Mouse (Mus musculus) cerebellum, adult 11 months (tissue): Measurements from ENCODE around the gene Krtcap2.
A peak's percentile ranks its signal among the peaks of the same experiment; 100 is the strongest.

Source experiments
- DNase-seq: peaks from one replicate; pipeline ENCODE4 v3.0.0; 2022

The Krtcap2 gene

DNA sequence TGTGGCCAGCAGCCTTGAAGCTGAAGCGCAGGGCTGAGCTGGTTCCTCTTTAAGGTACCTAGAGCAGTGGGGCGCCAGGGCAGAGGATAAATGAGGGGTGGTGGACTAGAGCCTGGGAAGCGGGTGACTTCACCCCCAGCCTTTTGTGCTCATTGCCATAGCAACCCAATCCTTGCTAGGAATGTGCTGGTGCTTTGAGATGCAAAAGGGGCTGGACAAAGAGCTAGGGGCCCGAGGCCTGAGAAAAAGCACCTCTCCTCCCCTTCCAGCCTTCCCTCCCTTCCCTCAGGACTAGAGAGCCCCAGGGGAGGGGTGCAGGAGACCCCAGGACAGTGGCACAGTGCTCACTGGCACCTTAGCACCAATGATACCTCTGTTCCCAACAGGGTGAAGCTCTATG, 19.8 kb upstream of the Krtcap2 start:
- DNase-seq = no peak

DNA sequence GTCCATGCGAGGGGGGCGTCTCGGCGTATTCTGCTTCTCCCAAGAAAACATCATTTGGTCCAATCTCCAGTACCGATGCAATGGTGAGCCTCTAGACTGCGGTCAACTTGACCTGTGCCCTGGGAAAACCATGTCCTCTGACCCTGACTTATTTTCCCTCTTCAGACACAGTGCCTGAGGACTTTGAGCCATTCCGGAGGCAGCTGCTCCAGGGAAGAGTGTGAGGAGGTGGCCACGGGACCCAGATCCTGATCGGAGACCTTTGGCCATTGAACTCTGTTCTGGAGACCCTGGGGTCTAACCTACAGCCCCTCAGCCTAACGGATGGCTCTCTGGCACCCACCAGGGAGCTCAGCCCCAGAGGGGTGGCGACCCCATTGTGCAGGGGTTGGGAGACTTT, 19.4 kb upstream of the Krtcap2 start:
- no peak for DNase-seq

DNA sequence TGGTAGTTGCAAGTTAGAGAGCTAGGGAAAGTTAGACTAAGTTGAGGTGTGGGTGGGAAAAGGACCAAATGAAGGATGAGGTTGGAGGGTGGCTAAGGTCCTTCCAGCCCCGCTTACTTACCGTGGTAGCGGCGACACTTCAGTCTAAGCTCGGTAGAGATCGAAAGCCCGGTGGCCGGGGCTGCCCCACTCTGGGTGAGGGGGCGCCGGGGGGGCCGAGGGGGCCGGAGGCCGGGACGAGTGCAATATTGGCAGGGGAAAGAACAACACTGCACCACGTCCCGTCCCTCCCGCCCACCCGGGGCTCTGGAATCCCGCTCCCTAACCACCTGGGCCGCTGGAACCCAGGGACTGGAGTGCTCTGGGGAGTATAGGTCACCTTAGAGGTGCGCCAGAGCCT, 18.9 kb upstream of the Krtcap2 start, which contains the start of gene Mtx1:
Gene Mtx1, minus strand, starts transcription at position 189 of the 400 bp plus-strand sequence.
- DNase-seq = no peak

DNA sequence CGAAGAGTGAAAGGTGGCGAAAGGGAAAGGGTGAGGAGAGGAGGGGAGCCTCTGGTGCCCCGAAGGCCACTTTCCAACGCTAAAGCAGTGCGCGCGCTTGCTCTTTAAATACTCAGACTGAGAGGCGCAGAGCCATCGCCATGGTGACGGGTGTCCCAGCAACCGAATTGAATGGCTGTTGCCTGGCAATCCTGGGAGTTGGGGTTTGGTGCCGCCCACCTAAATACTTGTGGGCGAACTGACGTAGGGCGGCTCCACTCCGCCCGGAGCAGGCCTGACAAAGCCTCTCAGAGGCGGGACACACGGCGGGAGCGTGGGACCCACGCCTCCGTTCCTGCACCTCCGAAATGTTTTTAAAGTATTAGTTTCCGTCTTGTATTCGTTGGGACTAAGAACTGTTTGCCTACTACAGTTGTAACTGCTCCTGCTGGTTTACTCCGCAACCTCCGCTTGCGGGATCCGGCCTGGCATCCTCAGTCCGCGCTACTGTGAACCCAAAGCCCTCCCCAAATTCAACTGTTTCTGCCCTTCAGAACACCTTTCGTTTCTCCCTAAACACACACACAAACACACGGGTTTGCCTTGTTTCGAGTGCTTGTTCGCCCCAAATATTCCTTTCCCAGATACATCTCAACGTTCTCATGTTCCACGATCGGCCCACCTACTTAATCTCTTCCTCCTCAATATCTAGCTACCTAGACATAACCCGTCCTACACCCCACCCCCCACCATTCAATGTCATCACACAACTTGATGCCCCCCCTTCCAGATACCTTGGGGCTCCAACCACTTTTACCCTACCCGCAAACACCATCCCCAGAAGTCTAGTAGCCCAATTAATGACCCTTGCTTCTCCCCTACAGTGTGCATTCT, 18.2 kb upstream of the Krtcap2 start:
- DNase-seq = no peak

DNA sequence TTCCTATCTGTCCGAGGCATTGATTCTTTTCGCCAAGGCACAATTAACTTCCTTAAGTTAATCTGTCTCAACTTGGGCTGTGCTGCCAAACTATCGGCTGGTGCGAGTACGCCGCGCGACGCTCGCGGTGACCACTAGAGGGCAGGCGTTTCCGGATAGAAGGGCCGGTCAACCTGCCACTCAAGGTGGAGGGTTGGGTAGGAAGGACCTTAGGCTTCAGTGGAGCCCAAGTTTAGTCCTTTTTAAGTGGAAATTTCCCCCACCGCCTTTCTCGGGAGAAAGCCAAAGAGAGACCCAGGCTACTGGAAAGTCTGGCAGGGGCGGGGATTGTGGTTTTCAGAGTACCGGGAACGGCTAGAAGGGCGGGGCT, 17.6 kb upstream of the Krtcap2 start:
- peak; percentile 81 for DNase-seq

DNA sequence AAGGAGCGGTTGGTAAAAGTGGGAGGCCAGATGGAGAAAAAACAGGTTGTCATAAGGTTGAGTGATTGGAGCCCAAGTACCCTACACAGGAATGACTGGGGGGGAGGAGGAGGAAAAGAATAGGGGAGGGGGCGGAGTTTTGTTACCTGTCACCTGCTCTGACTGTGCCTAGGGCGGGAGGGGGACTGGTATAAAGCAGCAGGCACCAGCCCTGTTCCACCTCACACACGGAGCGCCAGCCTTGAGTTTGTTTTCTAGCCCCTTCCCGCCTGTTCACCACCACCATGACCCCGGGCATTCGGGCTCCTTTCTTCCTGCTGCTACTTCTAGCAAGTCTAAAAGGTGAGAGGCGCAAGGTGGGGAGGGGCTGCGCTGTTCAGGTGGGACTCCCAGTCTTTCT, 16.9 kb upstream of the Krtcap2 start, which contains the start of gene Muc1:
Gene Muc1, plus strand, starts transcription at position 222 of the 400 bp plus-strand sequence.
- no peak for DNase-seq

DNA sequence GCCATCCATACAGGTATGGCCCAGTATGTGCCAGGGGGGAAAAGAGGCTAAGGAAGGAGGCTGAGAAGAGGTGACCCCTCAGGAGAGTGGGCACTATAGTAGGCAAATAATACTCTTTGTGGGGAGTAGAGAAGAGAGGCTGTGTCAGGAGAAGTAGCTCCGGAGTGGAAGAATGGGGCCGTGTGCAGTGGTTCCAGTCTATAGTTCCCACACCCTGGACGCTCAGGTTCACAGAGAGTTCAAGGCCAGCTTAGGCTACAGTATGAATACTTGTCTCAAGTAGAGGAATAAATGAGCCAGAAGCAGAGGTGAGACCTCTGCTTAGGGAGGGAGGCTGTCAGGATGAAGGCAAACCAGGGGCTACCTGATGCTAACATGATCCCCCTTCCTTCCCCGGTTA, 16.5 kb upstream of the Krtcap2 start:
- DNase-seq = no peak

DNA sequence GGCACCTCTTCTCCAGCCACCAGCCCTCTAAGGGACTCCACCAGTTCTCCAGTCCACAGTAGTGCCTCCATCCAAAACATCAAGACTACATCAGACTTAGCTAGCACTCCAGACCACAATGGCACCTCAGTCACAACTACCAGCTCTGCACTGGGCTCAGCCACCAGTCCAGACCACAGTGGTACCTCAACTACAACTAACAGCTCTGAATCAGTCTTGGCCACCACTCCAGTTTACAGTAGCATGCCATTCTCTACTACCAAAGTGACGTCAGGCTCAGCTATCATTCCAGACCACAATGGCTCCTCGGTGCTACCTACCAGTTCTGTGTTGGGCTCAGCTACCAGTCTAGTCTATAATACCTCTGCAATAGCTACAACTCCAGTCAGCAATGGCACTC, 15.2 kb upstream of the Krtcap2 start:
- no peak for DNase-seq

DNA sequence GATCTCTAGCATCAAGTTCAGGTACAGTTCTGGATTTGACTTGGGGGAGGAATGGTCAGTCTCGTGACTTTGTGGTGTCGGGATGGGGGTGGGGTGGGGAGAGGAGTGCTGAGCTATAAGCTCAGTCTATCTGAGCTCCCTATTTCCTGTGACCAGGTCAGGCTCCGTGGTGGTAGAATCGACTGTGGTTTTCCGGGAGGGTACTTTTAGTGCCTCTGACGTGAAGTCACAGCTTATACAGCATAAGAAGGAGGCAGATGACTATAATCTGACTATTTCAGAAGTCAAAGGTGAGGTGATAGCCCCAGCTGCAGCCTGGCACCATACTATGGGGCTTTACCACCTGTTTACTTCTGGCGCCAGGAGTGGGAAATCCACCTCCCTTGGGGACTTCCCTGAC, 14.4 kb upstream of the Krtcap2 start:
- DNase-seq = no peak

DNA sequence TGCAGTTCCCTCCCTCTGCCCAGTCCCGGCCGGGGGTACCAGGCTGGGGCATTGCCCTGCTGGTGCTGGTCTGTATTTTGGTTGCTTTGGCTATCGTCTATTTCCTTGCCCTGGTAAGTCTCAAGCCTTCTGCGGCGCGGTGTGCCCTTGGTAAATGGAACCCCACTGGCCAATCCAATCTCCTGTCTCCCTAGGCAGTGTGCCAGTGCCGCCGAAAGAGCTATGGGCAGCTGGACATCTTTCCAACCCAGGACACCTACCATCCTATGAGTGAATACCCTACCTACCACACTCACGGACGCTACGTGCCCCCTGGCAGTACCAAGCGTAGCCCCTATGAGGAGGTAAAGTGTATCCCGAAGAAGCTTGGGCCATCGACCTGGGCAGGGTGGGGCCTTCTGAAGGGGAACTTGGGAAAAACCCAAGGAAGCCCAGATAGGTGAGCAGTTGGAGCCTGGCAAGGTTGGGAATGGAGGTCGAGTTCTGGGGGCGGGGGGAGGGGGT, 13.9 kb upstream of the Krtcap2 start:
- DNase-seq = no peak

DNA sequence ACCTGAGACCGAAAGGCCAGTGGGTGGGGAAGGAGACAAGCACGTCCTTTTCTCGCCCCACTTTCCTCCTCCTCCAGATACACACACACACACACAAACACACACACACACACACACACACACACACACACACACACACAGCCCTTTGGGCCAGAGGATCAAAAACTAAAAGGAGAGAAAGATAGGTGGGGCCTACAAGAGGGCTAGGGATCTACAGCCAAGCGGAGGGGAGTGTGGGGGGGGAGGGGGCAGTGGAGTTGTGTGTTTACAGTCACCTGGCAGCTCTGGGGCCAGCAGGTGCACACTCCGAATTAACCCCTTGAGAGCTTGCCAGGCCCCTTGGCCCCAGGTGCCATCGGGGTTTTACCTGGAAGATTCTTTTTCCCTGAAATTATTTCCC, 13.2 kb upstream of the Krtcap2 start:
- no peak for DNase-seq

DNA sequence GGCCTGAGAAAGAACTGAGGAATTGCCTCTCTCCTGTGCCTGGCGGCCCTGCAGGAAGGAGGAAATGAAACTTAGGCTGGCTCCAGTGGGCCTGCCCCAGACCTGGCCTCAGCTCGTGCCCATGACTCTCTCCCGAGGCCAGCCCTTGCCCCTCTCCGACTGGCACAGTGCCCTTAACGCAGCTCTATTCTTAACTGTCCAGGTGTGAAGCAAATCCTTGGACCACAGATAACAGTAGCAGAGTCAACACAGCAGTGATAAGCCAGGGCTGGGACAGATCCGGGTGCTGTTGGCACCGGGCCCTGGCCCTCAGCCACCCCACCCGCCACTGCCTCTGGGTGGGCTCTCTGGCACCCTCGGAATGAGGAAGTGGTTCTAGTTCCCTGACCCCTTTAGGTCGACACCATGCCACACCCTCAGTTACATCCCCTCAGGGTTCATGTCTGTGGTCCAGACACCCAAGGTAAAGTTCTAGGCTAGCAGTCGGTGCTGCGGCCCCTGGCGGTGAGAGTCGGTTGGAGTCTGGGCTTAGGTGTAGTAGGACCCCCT, 12.1 kb upstream of the Krtcap2 start:
- no peak for DNase-seq

DNA sequence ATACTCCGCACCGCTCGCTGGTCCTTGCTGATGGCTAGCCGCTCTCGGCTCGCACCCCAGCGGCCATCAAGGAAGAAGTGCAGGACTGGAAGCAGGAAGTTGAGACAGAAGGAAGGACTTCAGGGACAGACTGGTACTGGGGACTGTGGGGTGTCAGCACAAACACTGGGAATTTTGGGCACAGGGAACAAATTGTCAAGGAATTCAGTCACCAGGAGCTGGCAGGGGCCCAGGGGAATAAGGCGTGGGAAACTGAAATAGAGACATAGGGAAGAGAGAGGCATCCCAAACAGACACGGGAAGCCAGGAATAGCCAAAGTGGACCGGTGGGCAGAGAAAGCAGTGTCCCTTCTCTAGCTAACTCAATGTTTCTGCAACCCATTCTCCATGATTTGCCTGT, 9.2 kb upstream of the Krtcap2 start:
- no peak for DNase-seq

DNA sequence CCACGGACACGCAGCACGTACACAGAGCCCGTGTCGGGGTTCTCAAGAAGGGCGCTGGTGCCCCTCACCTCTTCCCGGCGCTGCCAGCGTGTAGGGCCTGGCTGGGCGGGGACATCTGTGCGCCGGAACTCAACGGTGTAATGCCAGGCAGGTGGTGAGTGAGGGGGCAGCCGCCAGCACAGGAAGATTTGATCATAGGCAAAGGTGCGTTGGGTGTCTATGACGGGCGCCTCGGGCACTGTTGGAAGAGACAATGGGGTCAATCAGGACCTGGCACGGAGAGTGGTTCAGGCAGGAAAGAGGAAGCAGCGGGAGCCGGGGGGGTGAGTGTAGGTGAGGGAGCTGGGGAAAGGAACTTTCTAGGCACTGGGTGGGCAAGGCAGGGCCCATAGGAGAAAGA, 8.1 kb upstream of the Krtcap2 start:
- no peak for DNase-seq

DNA sequence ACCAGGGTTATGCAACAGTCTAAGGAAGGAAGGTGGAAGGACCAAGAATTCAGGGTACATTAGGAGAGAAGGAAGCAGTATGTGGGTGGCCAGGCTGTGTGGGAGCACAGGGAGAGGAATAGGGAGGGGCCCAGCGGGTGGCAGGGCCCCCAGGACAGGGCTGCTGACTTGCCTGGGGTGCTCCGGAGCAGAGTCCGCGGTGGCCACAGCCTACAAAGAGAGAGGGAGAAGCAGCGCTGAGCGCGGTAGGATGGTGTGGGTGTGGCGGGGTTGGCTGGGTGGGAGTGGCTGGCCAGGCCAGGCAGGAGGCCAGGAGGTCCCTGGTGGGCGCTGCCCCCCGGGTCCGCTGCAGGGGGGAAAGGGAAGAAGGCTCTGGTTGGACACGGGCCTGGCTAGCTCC, 7.3 kb upstream of the Krtcap2 start:
- no peak for DNase-seq

DNA sequence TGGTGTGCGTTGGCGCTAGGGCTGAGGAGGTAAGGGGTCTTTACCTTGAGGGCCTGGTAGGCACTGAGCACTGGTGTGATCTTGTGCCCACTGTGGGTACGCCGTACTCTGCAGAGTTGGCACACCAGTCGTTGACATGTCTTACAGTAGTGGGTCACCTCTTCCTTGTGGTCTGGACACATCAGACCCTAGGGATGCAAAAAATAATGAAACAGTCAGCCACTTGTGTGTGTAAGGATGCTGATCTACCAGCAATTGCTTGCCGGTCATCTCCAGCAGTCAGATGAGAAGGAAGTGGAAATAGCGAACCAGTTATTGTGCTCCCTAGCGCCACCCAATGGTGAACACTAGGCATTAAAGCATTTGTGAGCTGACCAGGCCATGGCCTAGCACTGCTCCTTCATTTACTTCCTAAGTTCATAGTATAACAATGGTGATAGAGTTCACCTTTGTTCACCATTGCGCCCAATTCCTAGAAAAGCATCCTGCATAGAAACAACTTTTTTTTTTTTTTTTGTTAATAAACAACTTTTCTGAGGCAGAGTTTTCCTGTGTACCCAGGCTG, 3.4 kb upstream of the Krtcap2 start:
- peak; percentile 68 for DNase-seq

DNA sequence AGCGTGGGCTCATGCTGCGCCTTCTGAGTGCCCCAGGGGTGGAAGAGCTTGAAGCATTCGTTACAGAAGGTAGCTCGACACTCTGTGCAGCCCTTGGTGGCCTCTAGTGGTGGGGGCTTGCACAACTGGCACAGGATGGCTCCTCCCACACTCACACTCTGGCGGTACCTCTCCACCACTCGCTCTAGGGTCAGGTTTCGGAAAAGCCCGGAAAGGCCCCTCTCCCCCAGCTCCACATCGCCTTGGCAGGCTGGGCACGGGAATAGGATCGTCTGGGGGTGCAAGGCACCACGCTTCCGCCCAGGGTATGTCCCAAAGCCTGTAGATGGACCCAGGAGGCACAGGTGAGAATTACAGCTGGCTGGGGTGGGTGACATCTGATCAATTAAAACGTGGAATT, 2.2 kb upstream of the Krtcap2 start:
- no peak for DNase-seq

DNA sequence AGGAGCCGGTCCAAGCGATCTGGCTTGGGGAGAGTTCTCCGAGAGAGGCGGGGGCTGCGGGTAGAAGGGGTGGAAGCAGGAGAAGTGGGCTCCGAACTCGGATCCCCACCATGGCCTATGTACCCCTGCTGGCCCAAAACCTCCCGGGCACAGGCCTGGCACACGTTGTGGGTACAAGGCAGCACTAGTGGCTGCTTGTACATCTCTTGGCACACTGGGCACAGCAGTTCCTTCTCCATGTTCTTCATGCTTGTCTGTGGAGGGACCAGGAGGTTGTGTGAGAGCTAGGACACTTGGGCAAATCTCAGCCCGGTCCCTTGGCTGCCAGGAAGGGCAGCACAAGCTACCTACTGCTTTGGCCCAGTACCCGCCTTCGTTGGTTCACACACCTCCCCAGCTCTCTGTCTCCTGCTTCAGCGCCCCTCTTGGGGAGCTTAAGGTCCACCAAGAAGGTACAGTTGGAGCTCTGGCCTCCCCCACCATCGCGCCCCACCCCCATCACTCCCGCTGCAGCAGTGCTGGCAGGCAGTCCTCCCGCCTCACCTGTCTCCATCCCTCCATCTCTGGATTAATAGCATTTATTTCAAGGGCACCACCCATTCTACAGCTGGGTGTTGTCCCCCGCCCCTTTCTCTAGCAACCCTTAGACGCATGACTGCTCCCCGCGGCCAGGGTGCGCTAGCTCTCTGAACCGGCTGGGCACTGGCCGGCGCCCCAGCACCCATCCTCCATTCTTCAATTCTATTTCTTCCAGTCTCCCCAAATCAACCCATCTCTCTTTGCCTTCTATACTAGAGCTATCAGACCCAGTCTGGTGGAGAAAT, 1.4 kb upstream of the Krtcap2 start:
- DNase-seq = peak; percentile 54

DNA sequence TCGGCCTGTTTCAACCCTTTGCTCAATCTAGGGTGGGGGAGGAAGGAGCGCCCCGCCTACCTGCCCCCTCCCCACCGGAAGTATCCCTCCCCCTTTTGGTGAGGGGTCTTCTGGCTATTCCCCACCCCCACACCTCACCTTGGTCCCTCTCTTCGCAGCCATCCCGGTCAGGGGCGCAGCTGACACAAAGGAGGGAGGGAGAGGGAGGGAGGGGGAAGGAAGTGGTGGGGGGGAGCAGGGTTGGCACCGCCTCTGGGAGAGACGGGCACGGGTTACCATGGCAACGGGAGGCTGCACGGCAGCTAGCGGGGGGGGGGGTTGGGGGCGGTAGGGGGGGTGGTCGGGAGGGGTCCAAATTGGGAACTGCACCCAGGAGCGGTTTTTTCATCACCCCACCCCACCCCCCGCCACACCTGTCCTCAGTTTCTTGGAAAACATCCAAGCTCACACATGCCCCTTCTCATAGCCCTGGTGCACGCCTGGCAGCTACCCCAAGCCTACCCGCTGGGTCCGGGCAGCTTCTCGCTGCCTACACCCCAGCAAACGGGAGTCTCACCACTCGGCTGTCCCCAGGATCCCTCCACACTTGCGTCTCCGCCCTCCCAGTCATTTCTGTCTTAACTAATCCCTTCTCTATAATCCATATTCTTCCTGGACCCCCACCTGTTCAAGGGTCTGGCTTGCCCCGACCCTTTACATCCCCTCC, 631 bp upstream of the Krtcap2 start:
- DNase-seq = peak; percentile 80

DNA sequence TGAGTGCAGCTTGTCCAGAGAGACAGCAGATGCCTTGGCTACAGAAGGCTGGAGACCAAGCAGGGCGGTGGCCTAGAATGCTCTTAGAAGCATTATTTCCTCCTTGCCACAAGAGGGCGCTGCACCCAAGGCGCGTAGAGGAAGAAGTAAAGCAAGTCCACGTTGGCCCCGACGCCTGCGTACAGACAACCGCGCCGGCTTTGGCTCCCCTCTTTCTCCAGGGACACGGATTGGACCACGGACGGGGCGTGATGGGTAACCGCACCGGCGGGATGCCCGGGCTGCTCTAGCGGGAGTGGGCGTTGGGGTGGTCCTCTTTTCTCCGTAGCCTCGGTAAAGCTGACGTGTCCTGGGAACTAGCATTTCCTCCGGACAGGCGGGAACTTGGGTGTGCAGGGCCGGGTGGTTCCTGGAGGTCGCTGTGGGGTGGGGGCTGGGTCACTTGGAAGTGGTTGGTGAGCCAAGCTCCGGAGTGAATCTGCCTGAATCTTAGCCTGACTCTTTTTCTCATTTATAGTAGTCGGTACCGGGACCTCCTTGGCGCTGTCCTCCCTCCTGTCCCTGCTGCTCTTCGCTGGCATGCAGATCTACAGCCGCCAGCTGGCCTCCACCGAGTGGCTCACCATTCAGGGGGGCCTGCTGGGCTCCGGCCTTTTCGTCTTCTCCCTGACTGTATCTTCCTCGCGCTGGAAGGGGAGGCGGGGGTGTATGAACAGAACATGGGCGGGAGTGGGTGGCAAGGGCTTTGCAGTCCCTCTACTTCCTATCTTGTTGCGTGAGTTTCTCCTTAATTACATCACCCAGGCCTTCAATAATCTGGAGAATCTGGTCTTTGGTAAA, 715 bp downstream of the Krtcap2 start, which contains the start of gene Trim46:
Gene Trim46, minus strand, starts transcription at position 49 of the 840 bp plus-strand sequence.
- DNase-seq = peak; percentile 89

DNA sequence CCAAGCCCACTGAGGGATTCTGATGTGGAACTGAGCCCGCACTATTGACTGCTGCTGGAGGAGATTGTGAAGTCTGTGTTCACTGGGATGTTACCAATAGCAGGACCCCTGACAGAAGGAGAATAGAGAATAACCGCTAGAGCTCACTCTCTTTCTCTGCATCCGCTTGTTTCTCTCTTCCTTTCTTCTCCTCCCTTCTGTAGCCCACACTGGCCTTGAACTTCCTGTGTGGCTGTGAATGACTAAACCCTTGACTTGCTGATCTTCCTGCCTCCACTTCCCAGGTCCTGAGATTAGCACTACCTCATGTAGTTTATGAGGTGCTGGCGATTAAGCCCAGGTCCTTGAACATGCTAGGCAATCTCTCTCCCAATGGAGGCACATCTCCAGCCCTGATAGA, 1.7 kb downstream of the Krtcap2 start:
- DNase-seq = no peak
